Mouse (Mus musculus) bone marrow macrophage, adult 2 months (primary cell): ENCODE data around the gene Zdhhc9.

Source experiments
- CTCF ChIP-seq: IDR thresholded peaks from 2 replicates; pipeline ENCODE4 v1.5.1; 2012; ENCODE audit warnings: low read depth, mild to moderate bottlenecking, low read length, moderate library complexity
- POLR2A ChIP-seq: IDR thresholded peaks from 2 replicates; pipeline ENCODE4 v1.6.1; 2012; ENCODE audit warnings: mild to moderate bottlenecking, low read depth, low read length, borderline replicate concordance

GRCm38 (mm10) chrX:48199026-48199425, 9.7 kb downstream of the Zdhhc9 start:
- TF ChIP-seq POLR2A (no peak), CTCF (no peak)
